Mouse (Mus musculus) limb, embryonic 13.5 days (tissue): Measurements from ENCODE around the gene Gpc6. TPM values are rescaled to one million over a fixed set of nuclear protein-coding genes. Genes with fewer than 3 reads are reported as not detected.

Experiments used
- ATAC-seq: fragments of 200-750 bp; cut with Nextera tagmentation; 2 replicates; pipeline ENCODE4 v1.8.0; 2017; ENCODE audit warnings: low read depth, moderate number of reproducible peaks, moderate TSS enrichment; ENCODE audit not compliant: low FRiP score
- H3K27ac ChIP-seq: fragments of 300-500 bp; sonication (generic); 2 replicates; pipeline ENCODE4 v1.5.1; 2015; ENCODE audit warnings: inconsistent platforms, mild to moderate bottlenecking, moderate library complexity
- H3K27me3 ChIP-seq: fragments of 300-500 bp; sonication (generic); 2 replicates; pipeline ENCODE4 v1.6.1; 2015; ENCODE audit warnings: mild to moderate bottlenecking, inconsistent platforms
- H3K36me3 ChIP-seq: fragments of 300-500 bp; sonication (generic); 2 replicates; pipeline ENCODE4 v1.6.1; 2015; ENCODE audit warnings: inconsistent platforms, mild to moderate bottlenecking, moderate library complexity
- H3K4me1 ChIP-seq: fragments of 300-500 bp; sonication (generic); 2 replicates; pipeline ENCODE4 v1.6.1; 2015; ENCODE audit warnings: inconsistent platforms
- H3K4me2 ChIP-seq: fragments of 300-500 bp; sonication (generic); replicated peaks from 2 replicates; pipeline ENCODE4 v1.6.1; 2015; ENCODE audit warnings: inconsistent platforms, mild to moderate bottlenecking, moderate library complexity
- H3K4me3 ChIP-seq: fragments of 300-500 bp; sonication (generic); 2 replicates; pipeline ENCODE4 v1.5.1; 2015; ENCODE audit warnings: moderate library complexity, mild to moderate bottlenecking, inconsistent platforms
- H3K9ac ChIP-seq: fragments of 300-500 bp; sonication (generic); 2 replicates; pipeline ENCODE4 v1.6.1; 2015; ENCODE audit warnings: mild to moderate bottlenecking, inconsistent platforms
- H3K9me3 ChIP-seq: fragments of 300-500 bp; sonication (generic); 2 replicates; pipeline ENCODE4 v1.6.1; 2016; ENCODE audit warnings: inconsistent platforms
- WGBS: fragments of 180-500 bp; shearing (Covaris S2); methylation state at CpG from one replicate; pipeline ENCODE4 v1.1.7; 2015; 5-methylcytosine and 5-hydroxymethylcytosine counted together
- polyA plus RNA-seq: library from polyadenylated mRNA; unstranded; fragments of >200 nt; fragmentation: Nextera tagmentation; extraction: Ambion mirVana; gene quantifications from 2 replicates; pipeline ENCODE4 v1.2.1, GENCODE M21; 2015

Gene Gpc6
- polyA plus RNA-seq, 1 experiment from 2014 or later: 59.6 TPM

- ATAC-seq: no peak
- Histone ChIP-seq H3K9me3 (no peaks in the 10 kb centered on the region), H3K4me2 (no peak overlapping the region), H3K4me3 (no peak overlapping the region), H3K9ac (no peak overlapping the region), H3K27ac (no peak overlapping the region), H3K27me3 (no peaks in the 10 kb centered on the region), H3K4me1 (peaks cover 30% of the 10 kb centered on the region), H3K36me3 (no peaks in the 10 kb centered on the region)
- WGBS: 75% methylated on average over 4 of the region's 4 CpGs
Measured at GRCm38 (mm10) chr14:117892026-117892425, 966.9 kb downstream of the Gpc6 start.

- Histone ChIP-seq H3K4me1 (peaks cover 30% of the 10 kb centered on the region), H3K36me3 (no peaks in the 10 kb centered on the region), H3K27me3 (no peaks in the 10 kb centered on the region), H3K9me3 (no peaks in the 10 kb centered on the region), H3K4me3 (no peak overlapping the region), H3K27ac (0 out of 2 replicates have a peak overlapping the region, but pooled peaks have one; percentile 1), H3K9ac (no peak overlapping the region), H3K4me2 (peak overlapping the region; percentile 42)
- WGBS: 61% methylated on average over 10 of the region's 10 CpGs
- no peak for ATAC-seq
Measured at GRCm38 (mm10) chr14:117894869-117895538, 969.9 kb downstream of the Gpc6 start.

- Histone ChIP-seq H3K9me3 (no peaks in the 10 kb centered on the region), H3K27me3 (no peaks in the 10 kb centered on the region), H3K9ac (no peak overlapping the region), H3K27ac (0 out of 2 replicates have a peak overlapping the region, but pooled peaks have one; percentile 1), H3K36me3 (no peaks in the 10 kb centered on the region), H3K4me3 (no peak overlapping the region), H3K4me1 (peaks cover 28% of the 10 kb centered on the region), H3K4me2 (peak overlapping the region; percentile 42)
- 66% methylated on average over 16 of the region's 16 CpGs for WGBS
- no peak for ATAC-seq
Measured at GRCm38 (mm10) chr14:117895539-117895912, 970.4 kb downstream of the Gpc6 start.

- no peak overlapping the region for H3K4me2 ChIP-seq
- no peak overlapping the region for H3K4me3 ChIP-seq
- H3K9me3 ChIP-seq: no peaks in the 10 kb centered on the region
- H3K27me3 ChIP-seq: no peaks in the 10 kb centered on the region
- H3K4me1 ChIP-seq: peaks cover 25% of the 10 kb centered on the region
- H3K36me3 ChIP-seq: no peaks in the 10 kb centered on the region
- ATAC-seq: no peak
- no peak overlapping the region for H3K9ac ChIP-seq
- no peak overlapping the region for H3K27ac ChIP-seq
- 72% methylated on average over 9 of the region's 9 CpGs for WGBS
Measured at GRCm38 (mm10) chr14:117904300-117904699, 979.2 kb downstream of the Gpc6 start.

GRCm38 (mm10) chr14:117905701-117906100 is 980.6 kb downstream of the Gpc6 start:
- no peak overlapping the region; the same call in 1 of the 2 replicates for H3K9ac ChIP-seq
- no peaks in the 10 kb centered on the region for H3K36me3 ChIP-seq
- no peak for ATAC-seq
- 43% methylated on average over 10 of the region's 10 CpGs for WGBS
- no peaks in the 10 kb centered on the region for H3K27me3 ChIP-seq
- H3K4me2 ChIP-seq: no peak overlapping the region
- H3K27ac ChIP-seq: no peak overlapping the region
- no peaks in the 10 kb centered on the region for H3K9me3 ChIP-seq
- no peak overlapping the region for H3K4me3 ChIP-seq
- H3K4me1 ChIP-seq: peaks cover 34% of the 10 kb centered on the region

- no peak overlapping the region for H3K27ac ChIP-seq
- peaks cover 34% of the 10 kb centered on the region for H3K4me1 ChIP-seq
- H3K27me3 ChIP-seq: no peaks in the 10 kb centered on the region
- H3K4me2 ChIP-seq: no peak overlapping the region
- H3K9ac ChIP-seq: no peak overlapping the region
- 69% methylated on average over 5 of the region's 5 CpGs for WGBS
- no peak overlapping the region for H3K4me3 ChIP-seq
- no peak for ATAC-seq
- H3K36me3 ChIP-seq: no peaks in the 10 kb centered on the region
- H3K9me3 ChIP-seq: no peaks in the 10 kb centered on the region
Measured at GRCm38 (mm10) chr14:117906361-117906760, 981.2 kb downstream of the Gpc6 start.

GRCm38 (mm10) chr14:117908231-117908920 is 983.3 kb downstream of the Gpc6 start:
- Histone ChIP-seq H3K27me3 (no peaks in the 10 kb centered on the region), H3K9ac (no peak overlapping the region), H3K4me2 (no peak overlapping the region), H3K36me3 (no peaks in the 10 kb centered on the region), H3K9me3 (no peaks in the 10 kb centered on the region), H3K4me1 (peaks cover 34% of the 10 kb centered on the region), H3K27ac (no peak overlapping the region; the same call in 1 of the 2 replicates), H3K4me3 (no peak overlapping the region)
- peak; percentile 78 for ATAC-seq
- 28% methylated on average over 8 of the region's 8 CpGs for WGBS

GRCm38 (mm10) chr14:117909046-117909445 is 983.9 kb downstream of the Gpc6 start:
- Histone ChIP-seq H3K27ac (0 out of 2 replicates have a peak overlapping the region, but pooled peaks have one; percentile 33), H3K36me3 (no peaks in the 10 kb centered on the region), H3K4me2 (no peak overlapping the region), H3K4me3 (no peak overlapping the region), H3K4me1 (peaks cover 34% of the 10 kb centered on the region), H3K9me3 (no peaks in the 10 kb centered on the region), H3K9ac (no peak overlapping the region), H3K27me3 (no peaks in the 10 kb centered on the region)
- WGBS: 61% methylated on average over 4 of the region's 4 CpGs
- peak; percentile 16; the same call in 1 of the 2 replicates for ATAC-seq

GRCm38 (mm10) chr14:117910323-117910722 is 985.2 kb downstream of the Gpc6 start:
- no peak overlapping the region for H3K4me2 ChIP-seq
- no peak overlapping the region for H3K4me3 ChIP-seq
- H3K27ac ChIP-seq: no peak overlapping the region
- H3K4me1 ChIP-seq: peaks cover 32% of the 10 kb centered on the region
- 28% methylated on average over 7 of the region's 7 CpGs for WGBS
- no peak overlapping the region for H3K9ac ChIP-seq
- H3K36me3 ChIP-seq: no peaks in the 10 kb centered on the region
- no peaks in the 10 kb centered on the region for H3K9me3 ChIP-seq
- H3K27me3 ChIP-seq: no peaks in the 10 kb centered on the region
- no peak for ATAC-seq

GRCm38 (mm10) chr14:117912624-117913270 is 987.6 kb downstream of the Gpc6 start:
- H3K4me3 ChIP-seq: no peak overlapping the region
- no peaks in the 10 kb centered on the region for H3K9me3 ChIP-seq
- H3K4me2 ChIP-seq: no peak overlapping the region
- WGBS: 72% methylated on average over 10 of the region's 10 CpGs
- H3K27ac ChIP-seq: no peak overlapping the region
- no peaks in the 10 kb centered on the region for H3K27me3 ChIP-seq
- no peak overlapping the region for H3K9ac ChIP-seq
- no peaks in the 10 kb centered on the region for H3K36me3 ChIP-seq
- peaks cover 29% of the 10 kb centered on the region for H3K4me1 ChIP-seq
- ATAC-seq: no peak

GRCm38 (mm10) chr14:117916577-117916976 is 991.5 kb downstream of the Gpc6 start:
- WGBS: 50% methylated on average over 8 of the region's 8 CpGs

GRCm38 (mm10) chr14:117918724-117919123 is 993.6 kb downstream of the Gpc6 start:
- no peaks in the 10 kb centered on the region for H3K9me3 ChIP-seq
- WGBS: 93% methylated on average over 10 of the region's 10 CpGs
- peaks cover 6% of the 10 kb centered on the region; the same call in 1 of the 2 replicates for H3K27me3 ChIP-seq
- no peak overlapping the region for H3K4me3 ChIP-seq
- H3K27ac ChIP-seq: no peak overlapping the region
- H3K9ac ChIP-seq: no peak overlapping the region
- no peaks in the 10 kb centered on the region for H3K36me3 ChIP-seq
- ATAC-seq: no peak
- H3K4me1 ChIP-seq: peaks cover 27% of the 10 kb centered on the region
- no peak overlapping the region for H3K4me2 ChIP-seq

More at GRCm38 (mm10) chr14:117916577-117916976, 991.5 kb downstream of the Gpc6 start:
- H3K27ac ChIP-seq: no peak overlapping the region
- H3K4me3 ChIP-seq: no peak overlapping the region
- H3K27me3 ChIP-seq: peaks cover 6% of the 10 kb centered on the region; the same call in 1 of the 2 replicates
- H3K4me1 ChIP-seq: peaks cover 16% of the 10 kb centered on the region
- no peak for ATAC-seq
- H3K9ac ChIP-seq: no peak overlapping the region
- no peaks in the 10 kb centered on the region for H3K9me3 ChIP-seq
- H3K4me2 ChIP-seq: no peak overlapping the region
- H3K36me3 ChIP-seq: no peaks in the 10 kb centered on the region
